In the genomic region with DNA sequence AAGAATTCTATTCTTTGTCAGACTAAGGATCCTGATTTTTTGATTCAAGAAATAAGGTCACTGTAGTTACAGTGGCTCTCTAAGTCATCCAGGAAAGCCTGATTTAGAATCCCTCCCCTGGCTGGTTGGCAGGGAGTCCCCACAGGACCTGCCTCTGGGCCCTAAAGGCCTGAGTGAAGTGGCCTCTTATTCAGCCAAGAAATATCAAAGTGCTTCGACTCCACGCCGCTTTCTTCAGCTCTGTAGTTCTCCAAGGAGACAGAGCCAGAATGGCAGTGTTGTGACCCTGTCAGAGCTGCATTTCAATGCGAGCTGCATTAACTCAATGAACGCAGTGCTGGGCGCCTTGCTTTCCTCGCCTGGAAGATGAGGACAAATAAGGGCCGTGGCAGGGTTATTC, we compare ENCODE assay signal across 12 mouse cellular contexts. TPM values are rescaled to one million over a fixed set of nuclear protein-coding genes. Genes with fewer than 3 reads are reported as not detected.
DNase-seq lines count a peak whose midpoint lies in the region; ATAC-seq and TF ChIP-seq lines count a peak whose summit lies in the region.
"Had no signal": no experiment of that assay in that cellular context is flagged by ENCODE, and none has a peak within 500 bp of the region (broad histone marks: within the 10 kb centered on the region; RNA-seq: fewer than 3 reads in every experiment).

No protein-coding gene starts in this region.

- no peak overlapping the region for H3K9ac ChIP-seq in forebrain, embryonic 14.5 days (ENCODE audit: low read length)
- H3K9ac ChIP-seq in forebrain, embryonic 12.5 days, result no peak overlapping the region
- H3K9ac ChIP-seq in heart, embryonic 16.5 days (ENCODE audit: low read length), result no peak overlapping the region
- H3K9ac ChIP-seq in CH12.LX (ENCODE audit: insufficient read depth, low read depth), result no peak overlapping the region
- H3K9ac ChIP-seq: embryonic facial prominence, embryonic 12.5 days; liver, embryonic 15.5 days had no signal

- dilution Hi-C loops in CH12.LX (cut with MboI; ENCODE audit: extremely low pct_ligation_motif_present, extremely low pct_unique_long_range_greater_than_20kb, low sequenced_read_pairs), result no loop called here

- H3K4me2 ChIP-seq in forebrain, embryonic 14.5 days (ENCODE audit: low read length), result no peak overlapping the region
- H3K4me2 ChIP-seq in forebrain, embryonic 12.5 days, result no peak overlapping the region
- no peak overlapping the region for H3K4me2 ChIP-seq in heart, embryonic 16.5 days (ENCODE audit: low read depth, low read length)
- peak overlapping the region; percentile 50 for H3K4me2 ChIP-seq in CH12.LX (ENCODE audit: insufficient read depth, low read depth, poor library complexity, severe bottlenecking)
- H3K4me2 ChIP-seq: embryonic facial prominence, embryonic 12.5 days; liver, embryonic 15.5 days had no signal

- H3K9me3 ChIP-seq in forebrain, embryonic 14.5 days (replicated peaks; ENCODE audit: control insufficient read depth, low read length), result no peaks in the 10 kb centered on the region
- no peaks in the 10 kb centered on the region for H3K9me3 ChIP-seq in forebrain, embryonic 12.5 days
- no peaks in the 10 kb centered on the region for H3K9me3 ChIP-seq in heart, embryonic 16.5 days (replicated peaks; ENCODE audit: control insufficient read depth, low read length)
- H3K9me3 ChIP-seq in CH12.LX (replicated peaks; ENCODE audit: low read length), result no peaks in the 10 kb centered on the region
- H3K9me3 ChIP-seq: embryonic facial prominence, embryonic 12.5 days; liver, embryonic 15.5 days had no signal

- 62% methylated on average over 8 of the region's 8 CpGs for WGBS in forebrain, embryonic 14.5 days
- 49% methylated on average over 8 of the region's 8 CpGs for WGBS in forebrain, embryonic 12.5 days
- 47% methylated on average over 8 of the region's 8 CpGs for WGBS in heart, embryonic 16.5 days

- TF ChIP-seq EP300 in CH12.LX (IDR thresholded peaks at IDR 0.05; ENCODE audit: low read length), result no peak

- no peak for TF ChIP-seq RAD21 in CH12.LX (IDR thresholded peaks at IDR 0.05; ENCODE audit: low read depth, low read length)

- no peak overlapping the region for H3K4me3 ChIP-seq in forebrain, embryonic 14.5 days (ENCODE audit: low read depth, low read length)
- H3K4me3 ChIP-seq in forebrain, embryonic 12.5 days (replicated peaks), result no peak overlapping the region
- no peak overlapping the region for H3K4me3 ChIP-seq in heart, embryonic 16.5 days (ENCODE audit: low read length)
- H3K4me3 ChIP-seq in CH12.LX (replicated peaks in 1 of 3; ENCODE audit: low read depth in 2 of 3, low read length in 2 of 3, poor library complexity in 1 of 3), result no peak overlapping the region
- H3K4me3 ChIP-seq: embryonic facial prominence, embryonic 12.5 days; liver, embryonic 15.5 days had no signal

- TF ChIP-seq POLR2A in CH12.LX (IDR thresholded peaks at IDR 0.05; ENCODE audit: low read depth, low read length), result no peak

- peak; percentile 29 for DNase-seq in forebrain, embryonic 14.5 days (ENCODE audit: low spot score)
- DNase-seq in heart, adult 8-10 months (ENCODE audit: low spot score), result no peak
- DNase-seq in CH12.LX (ENCODE audit: extremely low read depth), result no peak
- DNase-seq in induced T-regulatory cell, adult 2 months (ENCODE audit: low read depth), result peak; percentile 27
- DNase-seq in urinary bladder, adult 2 months (ENCODE audit: low spot score), result no peak
- no peak for DNase-seq in thymus, postnatal 4 days
- DNase-seq: cerebellum, adult 11 months; cerebellum, postnatal 14 days had no signal

- H3K79me2 ChIP-seq in CH12.LX (replicated peaks; ENCODE audit: control insufficient read depth, extremely low read depth, insufficient read depth, poor library complexity, severe bottlenecking), result no peaks in the 10 kb centered on the region

- H3K27me3 ChIP-seq in forebrain, embryonic 14.5 days (replicated peaks; ENCODE audit: control insufficient read depth, insufficient read depth, low read length), result no peaks in the 10 kb centered on the region
- peaks cover 50% of the 10 kb centered on the region for H3K27me3 ChIP-seq in forebrain, embryonic 12.5 days
- H3K27me3 ChIP-seq in heart, embryonic 16.5 days (ENCODE audit: control insufficient read depth, insufficient read depth, low read length), result no peaks in the 10 kb centered on the region
- no peaks in the 10 kb centered on the region for H3K27me3 ChIP-seq in CH12.LX (replicated peaks)

- no peaks in the 10 kb centered on the region for H3K4me1 ChIP-seq in forebrain, embryonic 14.5 days (ENCODE audit: control insufficient read depth, insufficient read depth, low read length)
- H3K4me1 ChIP-seq in forebrain, embryonic 12.5 days, result peaks cover 8% of the 10 kb centered on the region; the same call in 1 of the 2 replicates
- H3K4me1 ChIP-seq in heart, embryonic 16.5 days (ENCODE audit: control insufficient read depth, insufficient read depth, low read length), result peaks cover 10% of the 10 kb centered on the region
- H3K4me1 ChIP-seq in CH12.LX (ENCODE audit: control insufficient read depth in 1 of 2, insufficient read depth in 2 of 2), result peaks cover 18 to 54% of the 10 kb centered on the region in 2 experiments
- H3K4me1 ChIP-seq: embryonic facial prominence, embryonic 12.5 days had no signal

- 0 out of 2 replicates have a peak, but pooled peaks have one; percentile 29 for ATAC-seq in forebrain, embryonic 14.5 days
- ATAC-seq in forebrain, embryonic 12.5 days (ENCODE audit: low FRiP score), result no peak
- ATAC-seq in heart, embryonic 16.5 days (replicated peaks; ENCODE audit: extremely low read depth, insufficient read depth, low FRiP score), result no peak

- in situ Hi-C loops in CH12.LX (cut with MboI; ENCODE audit: low pct_ligation_motif_present, low pct_unique_long_range_greater_than_20kb, low sequenced_read_pairs), result no loop called here

- no peaks in the 10 kb centered on the region for H3K36me3 ChIP-seq in forebrain, embryonic 14.5 days (ENCODE audit: control insufficient read depth, insufficient read depth, low read length)
- no peaks in the 10 kb centered on the region for H3K36me3 ChIP-seq in forebrain, embryonic 12.5 days (replicated peaks)
- no peaks in the 10 kb centered on the region for H3K36me3 ChIP-seq in heart, embryonic 16.5 days (ENCODE audit: control insufficient read depth, insufficient read depth)
- no peaks in the 10 kb centered on the region for H3K36me3 ChIP-seq in CH12.LX (replicated peaks in 1 of 2; ENCODE audit: control insufficient read depth in 1 of 2, insufficient read depth in 1 of 2, low read length in 1 of 2)
- H3K36me3 ChIP-seq: embryonic facial prominence, embryonic 12.5 days; liver, embryonic 15.5 days had no signal

- no peak for TF ChIP-seq CTCF in CH12.LX (conservative IDR thresholded peaks at IDR 0.05 in 1 of 2, IDR thresholded peaks at IDR 0.05 in 1 of 2; ENCODE audit: low read depth in 2 of 2, low read length in 2 of 2)

- no peak overlapping the region for H3K27ac ChIP-seq in forebrain, embryonic 14.5 days (ENCODE audit: low read depth, low read length)
- H3K27ac ChIP-seq in forebrain, embryonic 12.5 days, result no peak overlapping the region
- H3K27ac ChIP-seq in heart, embryonic 16.5 days (ENCODE audit: low read length), result peak overlapping the region; percentile 29; the same call in 1 of the 2 replicates
- H3K27ac ChIP-seq in CH12.LX (ENCODE audit: insufficient read depth, low read depth), result no peak overlapping the region
- H3K27ac ChIP-seq: embryonic facial prominence, embryonic 12.5 days; liver, embryonic 15.5 days had no signal

TF ChIP-seq in CH12.LX, 34 proteins besides CTCF, POLR2A, EP300 and RAD21:
- TF ChIP-seq MXI1 (IDR thresholded peaks at IDR 0.05; ENCODE audit: low read depth, low read length) (no peak), MAX (IDR thresholded peaks at IDR 0.05; ENCODE audit: low read length) (no peak), NELFE (IDR thresholded peaks at IDR 0.05; ENCODE audit: low read depth, low read length) (no peak), HCFC1 (IDR thresholded peaks at IDR 0.05; ENCODE audit: low read depth, low read length) (no peak), KAT2A (IDR thresholded peaks at IDR 0.05; ENCODE audit: insufficient replicate concordance, low read length) (no peak), ETS1 (conservative IDR thresholded peaks at IDR 0.05; ENCODE audit: low read depth, low read length) (no peak), MAFK (IDR thresholded peaks at IDR 0.05; ENCODE audit: insufficient replicate concordance, low read length) (no peak), NRF1 (IDR thresholded peaks at IDR 0.05; ENCODE audit: low read depth, low read length) (no peak)

RNA-seq across cellular contexts. Expression of gene Rtl5, which starts 38.7 kb away (rescaled TPM):
- 9.6 and 11.0 TPM in 2 replicates for polyA plus RNA-seq in forebrain, embryonic 14.5 days (2014; fragmentation: Nextera tagmentation; extraction: Ambion mirVana)
- polyA plus RNA-seq in forebrain, embryonic 12.5 days (2016; fragmentation: Nextera tagmentation; extraction: Ambion mirVana), result 9.3 and 10.2 TPM in 2 replicates
- polyA plus RNA-seq in heart, embryonic 16.5 days (2015; fragmentation: Nextera tagmentation; extraction: Ambion mirVana), result 0.42 and 1.5 TPM in 2 replicates
- total RNA-seq in heart, adult 8-10 months (2022), result 1 to 10 TPM; 1.1 to 1.9 (median 1.3) TPM
- total RNA-seq in CH12.LX (2012; rRNA removed) (0.13 and 0.51 TPM in 2 replicates), CH12.LX (2014; rRNA removed) (0.42 and 0.55 TPM in 2 replicates)
- 0.79 and 1.0 TPM in 2 replicates for polyA plus RNA-seq in CH12.LX (2012; ENCODE audit: insufficient read length, low read depth)
- polyA plus RNA-seq in urinary bladder, adult 2 months (2012; rRNA removed), result 4.7 and 7.0 TPM in 2 replicates

Comparison
In these comparisons a context has a peak if more than half of its experiments do, and no peak if none do; other contexts are left out.
1. DNase-seq: peak in forebrain, embryonic 14.5 days (single experiment) and induced T-regulatory cell, adult 2 months (single experiment); none in heart, adult 8-10 months (single experiment), CH12.LX (single experiment), urinary bladder, adult 2 months (single experiment) and thymus, postnatal 4 days (single experiment).